Mouse (Mus musculus): ENCODE measurements around the gene Gpx4. TPM values are rescaled to one million over a fixed set of nuclear protein-coding genes. Genes with fewer than 3 reads are reported as not detected.
A peak's percentile ranks its signal among the peaks of the same experiment; 100 is the strongest.

Gpx4 gene
- polyA plus RNA-seq, 1 experiment: 598 TPM

- Histone ChIP-seq H3K27ac (ENCODE audit: control insufficient read depth, insufficient read depth, low read length) (no peak overlapping the region), H3K27me3 (ENCODE audit: control insufficient read depth, insufficient read depth, low read length) (no peaks in the 10 kb centered on the region), H3K4me1 (replicated peaks; ENCODE audit: control insufficient read depth, insufficient read depth, low read length) (peaks cover 14% of the 10 kb centered on the region), H3K4me3 (ENCODE audit: control insufficient read depth, insufficient read depth, low read length) (no peak overlapping the region), H3K36me3 (ENCODE audit: control insufficient read depth, insufficient read depth, low read length) (peaks cover 14% of the 10 kb centered on the region; the same call in 1 of the 2 replicates)
- WGBS: 95% methylated on average over 6 of the region's 6 CpGs
- TF ChIP-seq POLR2A (IDR thresholded peaks at IDR 0.05; ENCODE audit: control insufficient read depth, extremely low read depth, insufficient read depth, low read length, poor library complexity) (no peak), CTCF (IDR thresholded peaks at IDR 0.05; ENCODE audit: borderline replicate concordance, control insufficient read depth, extremely low read depth, insufficient read depth, low read length, poor library complexity) (no peak)
- no peak for DNase-seq
Observed at GRCm38 (mm10) chr10:80011740-80012139, 35.2 kb upstream of the Gpx4 start.

- Histone ChIP-seq H3K4me1 (replicated peaks; ENCODE audit: control insufficient read depth, insufficient read depth, low read length) (peaks cover 14% of the 10 kb centered on the region), H3K36me3 (ENCODE audit: control insufficient read depth, insufficient read depth, low read length) (peaks cover 19% of the 10 kb centered on the region)
- WGBS: 97% methylated on average over 25 of the region's 25 CpGs
Observed at GRCm38 (mm10) chr10:80013609-80014008, 33.4 kb upstream of the Gpx4 start.

DNA sequence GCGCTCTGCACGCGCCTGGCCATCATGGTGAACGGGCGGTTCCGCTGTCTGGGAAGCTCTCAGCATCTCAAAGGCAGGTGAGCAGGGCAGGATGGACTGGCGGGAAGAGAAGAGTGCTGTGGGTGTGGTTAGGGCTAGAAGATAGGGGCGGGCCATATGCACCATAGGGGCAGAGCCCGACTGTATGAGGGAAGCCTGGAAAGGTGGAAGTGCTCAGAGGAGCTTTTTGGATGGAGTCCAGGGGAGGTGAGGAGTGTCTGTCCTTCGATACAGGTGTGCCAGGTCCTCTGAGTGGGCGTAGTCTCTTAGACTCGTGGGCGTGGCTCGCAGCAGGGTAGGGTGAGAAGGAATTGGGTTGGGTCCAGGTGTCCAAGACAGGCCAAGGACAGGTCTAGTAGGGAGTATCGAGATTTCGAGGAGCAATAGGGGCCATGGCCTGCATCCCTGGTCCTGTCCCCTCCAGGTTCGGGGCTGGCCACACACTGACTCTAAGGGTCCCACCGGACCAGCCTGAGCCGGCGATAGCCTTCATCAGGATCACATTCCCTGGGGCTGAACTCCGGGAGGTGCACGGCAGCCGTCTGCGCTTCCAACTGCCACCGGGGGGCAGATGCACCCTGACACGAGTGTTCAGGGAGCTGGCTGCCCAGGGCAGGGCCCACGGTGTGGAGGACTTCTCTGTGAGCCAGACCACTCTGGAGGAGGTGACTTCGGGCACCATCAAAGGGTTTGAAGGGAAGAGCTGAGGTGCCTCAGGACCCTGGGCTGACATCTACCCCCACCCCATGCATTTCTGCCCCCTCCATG is 32.3 kb upstream of the Gpx4 start:
- no peak overlapping the region for H3K4me3 ChIP-seq (ENCODE audit: control insufficient read depth, insufficient read depth, low read length)
- no peak overlapping the region for H3K27ac ChIP-seq (ENCODE audit: control insufficient read depth, insufficient read depth, low read length)
- H3K36me3 ChIP-seq (ENCODE audit: control insufficient read depth, insufficient read depth, low read length): peaks cover 29% of the 10 kb centered on the region
- 82% methylated on average over 28 of the region's 28 CpGs for WGBS
- peak; percentile 61 for DNase-seq
- peaks cover 23% of the 10 kb centered on the region for H3K4me1 ChIP-seq (replicated peaks; ENCODE audit: control insufficient read depth, insufficient read depth, low read length)
- TF ChIP-seq POLR2A (IDR thresholded peaks at IDR 0.05; ENCODE audit: control insufficient read depth, extremely low read depth, insufficient read depth, low read length, poor library complexity) (no peak), CTCF (IDR thresholded peaks at IDR 0.05; ENCODE audit: borderline replicate concordance, control insufficient read depth, extremely low read depth, insufficient read depth, low read length, poor library complexity) (peak; percentile 70)
- no peaks in the 10 kb centered on the region for H3K27me3 ChIP-seq (ENCODE audit: control insufficient read depth, insufficient read depth, low read length)

More at GRCm38 (mm10) chr10:80013609-80014008, 33.4 kb upstream of the Gpx4 start:
- DNase-seq: no peak
- TF ChIP-seq POLR2A (IDR thresholded peaks at IDR 0.05; ENCODE audit: control insufficient read depth, extremely low read depth, insufficient read depth, low read length, poor library complexity) (no peak), CTCF (IDR thresholded peaks at IDR 0.05; ENCODE audit: borderline replicate concordance, control insufficient read depth, extremely low read depth, insufficient read depth, low read length, poor library complexity) (no peak)
- no peaks in the 10 kb centered on the region for H3K27me3 ChIP-seq (ENCODE audit: control insufficient read depth, insufficient read depth, low read length)
- no peak overlapping the region for H3K4me3 ChIP-seq (ENCODE audit: control insufficient read depth, insufficient read depth, low read length)
- no peak overlapping the region for H3K27ac ChIP-seq (ENCODE audit: control insufficient read depth, insufficient read depth, low read length)

- H3K36me3 ChIP-seq (ENCODE audit: control insufficient read depth, insufficient read depth, low read length): peaks cover 32% of the 10 kb centered on the region
- no peak for TF ChIP-seq CTCF (IDR thresholded peaks at IDR 0.05; ENCODE audit: borderline replicate concordance, control insufficient read depth, extremely low read depth, insufficient read depth, low read length, poor library complexity)
- no peak for TF ChIP-seq POLR2A (IDR thresholded peaks at IDR 0.05; ENCODE audit: control insufficient read depth, extremely low read depth, insufficient read depth, low read length, poor library complexity)
- H3K27me3 ChIP-seq (ENCODE audit: control insufficient read depth, insufficient read depth, low read length): no peaks in the 10 kb centered on the region
- no peak overlapping the region for H3K27ac ChIP-seq (ENCODE audit: control insufficient read depth, insufficient read depth, low read length)
- peak; percentile 16 for DNase-seq
- H3K4me1 ChIP-seq (replicated peaks; ENCODE audit: control insufficient read depth, insufficient read depth, low read length): peaks cover 32% of the 10 kb centered on the region
- 94% methylated on average over 10 of the region's 10 CpGs for WGBS
- H3K4me3 ChIP-seq (ENCODE audit: control insufficient read depth, insufficient read depth, low read length): no peak overlapping the region
Observed at GRCm38 (mm10) chr10:80015583-80015982, 31.4 kb upstream of the Gpx4 start.

DNA sequence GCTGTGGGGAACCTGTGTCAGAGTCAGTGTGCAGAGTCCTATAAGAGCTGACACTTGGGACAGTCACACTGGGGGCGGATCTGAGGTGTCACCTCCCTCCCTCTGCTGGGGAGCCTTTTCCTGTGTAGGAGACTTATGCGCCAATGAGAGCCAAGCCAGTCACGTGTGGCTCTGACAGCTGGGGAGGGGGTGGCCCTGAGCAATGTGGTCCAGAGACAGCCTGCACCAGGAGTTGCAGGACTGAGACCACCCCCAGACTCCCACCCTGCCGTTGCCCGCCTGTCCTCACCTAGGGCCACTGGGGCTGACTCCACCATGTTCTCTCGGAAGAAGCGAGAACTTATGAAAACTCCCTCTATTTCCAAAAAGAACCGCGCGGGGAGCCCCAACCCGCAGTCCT is 30.5 kb upstream of the Gpx4 start, which contains the start of gene Arhgap45:
TSS of gene Arhgap45 (plus strand) at position 143 of the 400 bp plus-strand sequence.
- Histone ChIP-seq H3K4me3 (ENCODE audit: control insufficient read depth, insufficient read depth, low read length) (peak within 1 kb of the TSS; percentile 83), H3K4me1 (replicated peaks; ENCODE audit: control insufficient read depth, insufficient read depth, low read length) (peaks cover 41% of the 10 kb centered on the region), H3K27ac (ENCODE audit: control insufficient read depth, insufficient read depth, low read length) (peak within 1 kb of the TSS; percentile 99), H3K36me3 (ENCODE audit: control insufficient read depth, insufficient read depth, low read length) (peaks cover 35% of the 10 kb centered on the region), H3K27me3 (ENCODE audit: control insufficient read depth, insufficient read depth, low read length) (no peaks in the 10 kb centered on the region)
- peak; percentile 91 for DNase-seq
- TF ChIP-seq POLR2A (IDR thresholded peaks at IDR 0.05; ENCODE audit: control insufficient read depth, extremely low read depth, insufficient read depth, low read length, poor library complexity) (peak; percentile 98), CTCF (IDR thresholded peaks at IDR 0.05; ENCODE audit: borderline replicate concordance, control insufficient read depth, extremely low read depth, insufficient read depth, low read length, poor library complexity) (no peak)
- 3% methylated on average over 11 of the region's 11 CpGs for WGBS

DNA sequence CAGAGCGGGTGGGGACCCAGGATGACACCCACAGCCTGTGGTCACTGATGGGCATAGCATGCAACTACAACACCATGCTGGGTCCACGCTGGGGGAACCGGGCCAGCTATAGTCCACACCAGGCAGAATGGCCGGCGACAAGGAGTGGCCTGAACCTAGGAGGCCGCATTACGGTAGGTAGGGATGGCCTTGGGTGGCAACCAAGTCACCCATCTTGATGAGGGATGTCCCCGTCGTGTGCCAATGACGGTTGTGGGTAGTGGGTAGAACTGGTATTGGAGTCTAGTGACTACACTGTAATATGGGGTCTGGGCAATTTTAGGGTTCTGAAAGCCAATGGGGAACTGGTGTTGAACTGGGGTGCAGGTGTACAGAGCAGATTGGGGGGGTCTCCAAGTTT is 30.0 kb upstream of the Gpx4 start:
- Histone ChIP-seq H3K4me1 (replicated peaks; ENCODE audit: control insufficient read depth, insufficient read depth, low read length) (peaks cover 44% of the 10 kb centered on the region), H3K27me3 (ENCODE audit: control insufficient read depth, insufficient read depth, low read length) (no peaks in the 10 kb centered on the region), H3K36me3 (ENCODE audit: control insufficient read depth, insufficient read depth, low read length) (peaks cover 38% of the 10 kb centered on the region), H3K27ac (ENCODE audit: control insufficient read depth, insufficient read depth, low read length) (peak overlapping the region; percentile 86), H3K4me3 (ENCODE audit: control insufficient read depth, insufficient read depth, low read length) (peak overlapping the region; percentile 83)
- DNase-seq: no peak
- WGBS: 2% methylated on average over 10 of the region's 10 CpGs
- no peak for TF ChIP-seq POLR2A (IDR thresholded peaks at IDR 0.05; ENCODE audit: control insufficient read depth, extremely low read depth, insufficient read depth, low read length, poor library complexity)
- TF ChIP-seq CTCF (IDR thresholded peaks at IDR 0.05; ENCODE audit: borderline replicate concordance, control insufficient read depth, extremely low read depth, insufficient read depth, low read length, poor library complexity): no peak
